Mouse (Mus musculus) adrenal gland, postnatal 4 days (tissue): Measurements from ENCODE around the gene Cactin. TPM values are rescaled to one million over a fixed set of nuclear protein-coding genes. Genes with fewer than 3 reads are reported as not detected.
A peak's percentile ranks its signal among the peaks of the same experiment; 100 is the strongest.

Source experiments
- DNase-seq, 2 experiments: peaks; one replicate each; pipeline ENCODE4 v3.0.0; 2021 to 2022; ENCODE audit warnings: low spot score in 2 of 2, mixed read lengths in 2 of 2
- long read RNA-seq, 2 experiments: library from polyadenylated mRNA; stranded (forward); transcript quantifications; one replicate each; pipeline ENCODE4 v2.0.0; 2021
- total RNA-seq, 2 experiments: library from RNA; stranded (reverse); gene quantifications; 2 replicates each; pipeline ENCODE4 v1.2.3; 2021

Cactin gene
- total RNA-seq = 10 to 100 TPM; 43.8 to 44.4 TPM
- long read RNA-seq, experiment 1, transcript Cactin-201 (9 exons, 2,715 nt) = major isoform, 42 of 55 reads
- long read RNA-seq, experiment 1, partial matches to known transcripts = 6 of 55 reads
- long read RNA-seq, experiment 1, other reads (novel, unspliced or antisense) = 7 of 55 reads
- long read RNA-seq, experiment 2, transcript Cactin-201 (9 exons, 2,715 nt) = major isoform, 136 of 200 reads
- long read RNA-seq, experiment 2, partial matches to known transcripts = 22 of 200 reads
- long read RNA-seq, experiment 2, other reads (novel, unspliced or antisense) = 42 of 200 reads

GRCm38 (mm10) chr10:81320550-81321347 lies at the start of gene Cactin:
Gene Cactin, plus strand, starts transcription at chr10:81321103.
- DNase-seq = peak; percentile 93 to 95

- DNase-seq = no peak
Observed at GRCm38 (mm10) chr10:81272356-81272755, 48.5 kb upstream of the Cactin start.

- DNase-seq = no peak
Observed at GRCm38 (mm10) chr10:81273842-81274241, 47.1 kb upstream of the Cactin start.

GRCm38 (mm10) chr10:81277676-81278075 lies 43.2 kb upstream of the Cactin start:
- no peak for DNase-seq

- DNase-seq = no peak
Observed at GRCm38 (mm10) chr10:81279496-81279895, 41.4 kb upstream of the Cactin start.

- DNase-seq = no peak
Observed at GRCm38 (mm10) chr10:81284189-81284588, 36.7 kb upstream of the Cactin start.

GRCm38 (mm10) chr10:81284719-81285118 lies 36.2 kb upstream of the Cactin start:
- DNase-seq = no peak

GRCm38 (mm10) chr10:81285694-81286450 lies 35.0 kb upstream of the Cactin start:
- DNase-seq = peak; percentile 77 to 78

- DNase-seq = no peak
Observed at GRCm38 (mm10) chr10:81286586-81286985, 34.3 kb upstream of the Cactin start.

GRCm38 (mm10) chr10:81287513-81288157 lies 33.3 kb upstream of the Cactin start:
- peak in 1 of 2 experiments; percentile 54 for DNase-seq

GRCm38 (mm10) chr10:81288601-81289000 lies 32.3 kb upstream of the Cactin start:
- DNase-seq = no peak

- no peak for DNase-seq
Observed at GRCm38 (mm10) chr10:81289278-81289677, 31.6 kb upstream of the Cactin start.

- DNase-seq = no peak
Observed at GRCm38 (mm10) chr10:81289811-81290210, 31.1 kb upstream of the Cactin start.

GRCm38 (mm10) chr10:81290698-81291460 lies 30.0 kb upstream of the Cactin start:
- no peak for DNase-seq

- DNase-seq = no peak
Observed at GRCm38 (mm10) chr10:81291511-81292104, 29.3 kb upstream of the Cactin start, which contains the start of gene Tjp3. Gene Tjp3, minus strand, starts transcription at chr10:81291581.

- DNase-seq = peak; percentile 89 to 98
Observed at GRCm38 (mm10) chr10:81292554-81293333, 28.2 kb upstream of the Cactin start, which contains the start of gene Pip5k1c. Gene Pip5k1c, plus strand, starts transcription at chr10:81292963.

- DNase-seq = no peak
Observed at GRCm38 (mm10) chr10:81293334-81294030, 27.4 kb upstream of the Cactin start.

- no peak for DNase-seq
Observed at GRCm38 (mm10) chr10:81294442-81294841, 26.5 kb upstream of the Cactin start.
